Mouse (Mus musculus) ES-Bruce4 (cell line): ENCODE measurements around the gene Myo18b.

Experiments
- CTCF ChIP-seq: IDR thresholded peaks from one replicate; pipeline ENCODE4 v1.8.1; 2011; ENCODE audit warnings: low read depth, low read length
- EP300 ChIP-seq: IDR thresholded peaks from 2 replicates; pipeline ENCODE4 v1.6.1; 2011; ENCODE audit warnings: low read depth, low read length; ENCODE audit not compliant: insufficient read depth
- POLR2A ChIP-seq: IDR thresholded peaks from one replicate; pipeline ENCODE4 v1.8.1; 2011; ENCODE audit warnings: low read length; ENCODE audit not compliant: insufficient read depth

DNA sequence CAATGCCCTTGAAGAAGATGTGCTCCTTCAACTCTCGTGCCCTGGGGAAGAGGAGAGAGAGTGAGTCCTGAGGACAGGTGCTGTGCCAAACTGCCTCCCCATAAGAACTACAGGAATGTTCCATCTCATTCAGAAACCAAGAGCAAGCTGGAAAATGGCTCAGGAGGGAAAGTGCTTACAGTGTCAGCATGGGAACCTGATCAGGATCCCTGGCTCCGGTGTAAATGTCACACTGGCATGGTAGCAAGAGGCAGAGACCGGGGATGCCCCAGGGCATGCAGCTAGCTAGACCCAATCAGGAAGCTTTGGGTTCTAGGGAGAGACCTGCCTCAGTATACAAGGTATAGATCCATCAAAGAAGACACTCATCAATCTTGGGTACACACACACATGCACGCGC lies 29.3 kb upstream of the Myo18b start:
- TF ChIP-seq CTCF: no peak
- no peak for TF ChIP-seq POLR2A
- no peak for TF ChIP-seq EP300
